Mouse (Mus musculus) stomach, postnatal 0 days (tissue): ENCODE measurements around the gene Plb1. TPM values are rescaled to one million over a fixed set of nuclear protein-coding genes. Genes with fewer than 3 reads are reported as not detected.

Experiments
- ATAC-seq: fragments of 200-750 bp; cut with Nextera tagmentation; 2 replicates; pipeline ENCODE4 v1.8.0; 2017; ENCODE audit not compliant: low FRiP score, low TSS enrichment
- DNase-seq: peaks from one replicate; pipeline ENCODE4 v3.0.0-alpha.2; 2016; ENCODE audit warnings: low spot score
- H3K27ac ChIP-seq: fragments of 300-500 bp; sonication (generic); replicated peaks from 2 replicates; pipeline ENCODE4 v1.5.1; 2014; ENCODE audit warnings: mild to moderate bottlenecking, control low read depth
- H3K27me3 ChIP-seq: fragments of 300-500 bp; sonication (generic); 2 replicates; pipeline ENCODE4 v1.6.1; 2014; ENCODE audit warnings: low read length; ENCODE audit not compliant: control insufficient read depth, insufficient read depth
- H3K36me3 ChIP-seq: fragments of 300-500 bp; sonication (generic); 2 replicates; pipeline ENCODE4 v1.6.1; 2014; ENCODE audit warnings: low read length, mixed read lengths; ENCODE audit not compliant: control insufficient read depth, insufficient read depth
- H3K4me1 ChIP-seq: fragments of 300-500 bp; sonication (generic); replicated peaks from 2 replicates; pipeline ENCODE4 v1.6.1; 2014; ENCODE audit warnings: antibody characterized with exemption; ENCODE audit not compliant: control insufficient read depth, insufficient read depth
- H3K4me2 ChIP-seq: fragments of 300-500 bp; sonication (generic); replicated peaks from 2 replicates; pipeline ENCODE4 v1.6.1; 2014; ENCODE audit warnings: low read depth, mild to moderate bottlenecking, control low read depth, moderate library complexity
- H3K4me3 ChIP-seq: fragments of 300-500 bp; sonication (generic); 2 replicates; pipeline ENCODE4 v1.5.1; 2014; ENCODE audit warnings: low read depth, low read length, control low read depth
- H3K9ac ChIP-seq: fragments of 300-500 bp; sonication (generic); 2 replicates; pipeline ENCODE4 v1.6.1; 2014; ENCODE audit warnings: mild to moderate bottlenecking, low read length, control low read depth, mixed read lengths
- H3K9me3 ChIP-seq: fragments of 300-500 bp; sonication (generic); 2 replicates; pipeline ENCODE4 v1.6.1; 2016; ENCODE audit warnings: low read length; ENCODE audit not compliant: control insufficient read depth
- CTCF ChIP-seq: IDR thresholded peaks from 2 replicates; pipeline ENCODE4 v1.5.1; 2016; ENCODE audit warnings: antibody characterized with exemption, low read depth, mild to moderate bottlenecking, moderate library complexity
- EP300 ChIP-seq: optimal IDR thresholded peaks from 2 replicates; pipeline ENCODE3; 2016; ENCODE audit warnings: antibody characterized with exemption
- WGBS: fragments of 180-500 bp; shearing (Covaris S2); extraction: QIAGEN DNeasy Blood & Tissue Kit; methylation state at CpG from one replicate; pipeline ENCODE4 v1.1.7; 2014; 5-methylcytosine and 5-hydroxymethylcytosine counted together
- polyA plus RNA-seq: library from polyadenylated mRNA; unstranded; fragments of >200 nt; fragmentation: Nextera tagmentation; extraction: Ambion mirVana; gene quantifications from 2 replicates; pipeline ENCODE4 v1.2.1, GENCODE M21; 2015

The Plb1 gene
- polyA plus RNA-seq, 1 experiment from 2014 or later, result 14.1 TPM

DNA sequence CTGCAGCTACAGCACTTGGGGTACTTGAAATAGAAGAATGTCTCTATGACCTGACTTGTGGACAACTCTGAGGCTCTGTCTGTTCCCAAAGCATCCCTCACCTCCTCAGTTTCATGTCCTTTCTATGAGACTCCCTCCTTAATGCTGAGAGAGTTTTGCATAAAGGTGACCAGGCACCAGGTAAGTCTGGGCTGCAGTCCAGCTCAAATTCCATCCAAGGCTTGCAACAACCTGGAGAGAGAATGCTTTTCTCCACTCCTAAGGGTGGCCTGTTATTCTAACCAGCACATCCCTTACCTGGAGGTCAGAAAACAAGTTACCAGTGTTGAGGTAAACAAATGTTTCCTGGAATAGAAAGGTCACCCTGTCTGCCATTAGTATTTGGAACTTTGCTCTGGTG is 159.8 kb downstream of the Plb1 start:
- DNase-seq (no peak), ATAC-seq (no peak)
- Histone ChIP-seq H3K4me2 (no peak overlapping the region), H3K27ac (no peak overlapping the region), H3K36me3 (no peaks in the 10 kb centered on the region), H3K9me3 (no peaks in the 10 kb centered on the region), H3K27me3 (no peaks in the 10 kb centered on the region), H3K4me1 (no peaks in the 10 kb centered on the region), H3K9ac (no peak overlapping the region), H3K4me3 (no peak overlapping the region)
- no peak for TF ChIP-seq EP300
- no peak for TF ChIP-seq CTCF

- Histone ChIP-seq H3K4me3 (no peak overlapping the region), H3K4me2 (no peak overlapping the region), H3K9ac (no peak overlapping the region), H3K4me1 (peaks cover 2% of the 10 kb centered on the region; the same call in 1 of the 2 replicates), H3K27me3 (no peaks in the 10 kb centered on the region), H3K27ac (no peak overlapping the region), H3K36me3 (no peaks in the 10 kb centered on the region), H3K9me3 (no peaks in the 10 kb centered on the region)
- WGBS, result 75% methylated on average over 3 of the region's 3 CpGs
- DNase-seq (no peak), ATAC-seq (no peak)
- TF ChIP-seq CTCF, result no peak
- no peak for TF ChIP-seq EP300
Measured at GRCm38 (mm10) chr5:32394586-32394985, 162.1 kb downstream of the Plb1 start.

GRCm38 (mm10) chr5:32395101-32395892 is 162.8 kb downstream of the Plb1 start:
- DNase-seq, result no peak
- no peak for TF ChIP-seq CTCF
- TF ChIP-seq EP300, result no peak
- 63% methylated on average over 9 of the region's 9 CpGs for WGBS

GRCm38 (mm10) chr5:32397719-32398118 is 165.2 kb downstream of the Plb1 start:
- DNase-seq (peak; percentile 53), ATAC-seq (peak; percentile 20; the same call in 1 of the 2 replicates)
- Histone ChIP-seq H3K4me1 (peaks cover 2% of the 10 kb centered on the region; the same call in 1 of the 2 replicates), H3K27me3 (no peaks in the 10 kb centered on the region), H3K36me3 (no peaks in the 10 kb centered on the region), H3K4me3 (no peak overlapping the region), H3K9me3 (no peaks in the 10 kb centered on the region), H3K4me2 (no peak overlapping the region), H3K27ac (peak overlapping the region; percentile 65), H3K9ac (no peak overlapping the region)
- WGBS, result 37% methylated on average over 3 of the region's 3 CpGs
- no peak for TF ChIP-seq CTCF
- TF ChIP-seq EP300, result no peak

More at GRCm38 (mm10) chr5:32395101-32395892, 162.8 kb downstream of the Plb1 start:
- no peak overlapping the region for H3K4me2 ChIP-seq
- no peak overlapping the region for H3K4me3 ChIP-seq
- peaks cover 2% of the 10 kb centered on the region; the same call in 1 of the 2 replicates for H3K4me1 ChIP-seq
- H3K36me3 ChIP-seq, result no peaks in the 10 kb centered on the region
- H3K9ac ChIP-seq, result no peak overlapping the region
- ATAC-seq, result no peak
- 0 out of 2 replicates have a peak overlapping the region, but pooled peaks have one; percentile 35 for H3K27ac ChIP-seq
- H3K9me3 ChIP-seq, result no peaks in the 10 kb centered on the region
- no peaks in the 10 kb centered on the region for H3K27me3 ChIP-seq

DNA sequence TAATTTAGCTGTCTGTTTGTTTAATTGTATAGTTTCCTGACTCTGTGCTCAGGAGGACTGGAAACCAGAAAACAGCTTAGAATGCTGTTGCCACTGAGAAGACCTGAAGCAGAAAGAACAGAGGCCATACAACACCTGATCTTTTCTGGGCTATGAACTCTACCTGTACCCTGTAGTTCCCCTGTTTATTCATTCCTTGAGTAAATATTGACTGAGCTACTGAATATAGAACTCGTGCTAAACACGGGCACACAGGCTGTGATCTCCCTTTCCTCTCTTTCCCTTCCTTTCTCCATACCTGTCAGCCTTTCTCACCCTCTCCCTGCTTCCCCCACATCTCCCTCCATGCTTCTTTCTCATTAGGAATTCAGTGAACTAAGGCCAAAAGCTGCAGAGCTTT is 168.4 kb downstream of the Plb1 start:
- H3K27me3 ChIP-seq, result no peaks in the 10 kb centered on the region
- ATAC-seq (peak; percentile 82), DNase-seq (no peak)
- no peak for TF ChIP-seq CTCF
- H3K4me1 ChIP-seq, result peaks cover 2% of the 10 kb centered on the region; the same call in 1 of the 2 replicates
- H3K4me2 ChIP-seq, result no peak overlapping the region
- H3K9me3 ChIP-seq, result no peaks in the 10 kb centered on the region
- H3K4me3 ChIP-seq, result no peak overlapping the region
- peak overlapping the region; percentile 69 for H3K27ac ChIP-seq
- 35% methylated on average over 2 of the region's 2 CpGs for WGBS
- no peak overlapping the region for H3K9ac ChIP-seq
- H3K36me3 ChIP-seq, result no peaks in the 10 kb centered on the region

GRCm38 (mm10) chr5:32403082-32403953 is 170.8 kb downstream of the Plb1 start:
- TF ChIP-seq CTCF, result no peak
- no peak for TF ChIP-seq EP300
- no peaks in the 10 kb centered on the region for H3K27me3 ChIP-seq
- H3K4me1 ChIP-seq, result peaks cover 1% of the 10 kb centered on the region; the same call in 1 of the 2 replicates
- H3K9ac ChIP-seq, result no peak overlapping the region
- no peaks in the 10 kb centered on the region for H3K9me3 ChIP-seq
- DNase-seq, result no peak
- WGBS, result 46% methylated on average over 9 of the region's 9 CpGs
- no peak overlapping the region for H3K4me3 ChIP-seq
- ATAC-seq, result peak; percentile 34
- H3K36me3 ChIP-seq, result no peaks in the 10 kb centered on the region
- H3K27ac ChIP-seq, result no peak overlapping the region; the same call in 1 of the 2 replicates
- no peak overlapping the region for H3K4me2 ChIP-seq
